Mouse (Mus musculus): ENCODE measurements around the gene Gng10.

Gene Gng10

DNA sequence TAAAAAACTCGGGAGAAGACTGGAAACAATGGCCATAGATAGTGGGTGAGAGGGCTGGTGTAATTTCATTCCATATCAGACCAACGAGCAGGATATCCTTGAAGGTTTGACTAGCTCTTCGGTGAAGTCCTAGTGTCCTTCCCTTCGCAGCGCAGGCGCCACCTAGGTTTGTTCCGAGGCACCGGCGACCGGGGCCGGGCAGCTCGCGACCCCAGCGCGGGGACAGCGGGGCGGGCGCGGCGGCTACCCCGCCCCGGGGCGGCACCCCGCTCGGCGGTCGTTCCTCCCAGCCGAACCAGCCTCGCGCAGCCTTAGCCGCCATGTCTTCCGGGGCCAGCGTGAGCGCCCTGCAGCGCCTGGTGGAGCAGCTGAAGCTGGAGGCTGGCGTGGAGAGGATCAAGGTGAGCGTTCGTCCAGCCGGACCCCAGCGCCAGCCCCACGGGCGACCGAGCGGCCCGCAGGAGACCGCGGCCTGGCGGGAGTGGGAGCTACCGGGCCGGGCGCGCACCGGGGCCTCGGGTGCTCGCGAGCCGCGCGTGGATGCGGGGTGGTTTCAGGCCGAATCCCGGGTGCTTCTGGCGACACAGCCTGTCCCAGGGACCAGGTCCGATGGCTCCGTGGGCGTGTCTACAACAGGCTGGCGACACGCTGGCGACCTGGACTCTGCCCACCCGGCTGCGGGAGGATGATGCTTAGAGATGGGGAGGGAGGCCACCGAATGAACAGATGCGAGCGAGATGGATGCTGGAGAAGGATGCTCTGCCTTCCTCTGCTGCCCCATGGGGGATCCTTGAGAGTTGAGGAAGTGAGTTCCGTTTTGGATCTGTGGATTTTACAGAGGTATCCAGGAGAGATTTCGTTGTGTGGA, at the start of gene Gng10:
Gene Gng10, plus strand, starts transcription at position 171 of the 868 bp plus-strand sequence.
- peak; percentile 37 for DNase-seq (ENCODE audit: low read depth, low spot score)

DNA sequence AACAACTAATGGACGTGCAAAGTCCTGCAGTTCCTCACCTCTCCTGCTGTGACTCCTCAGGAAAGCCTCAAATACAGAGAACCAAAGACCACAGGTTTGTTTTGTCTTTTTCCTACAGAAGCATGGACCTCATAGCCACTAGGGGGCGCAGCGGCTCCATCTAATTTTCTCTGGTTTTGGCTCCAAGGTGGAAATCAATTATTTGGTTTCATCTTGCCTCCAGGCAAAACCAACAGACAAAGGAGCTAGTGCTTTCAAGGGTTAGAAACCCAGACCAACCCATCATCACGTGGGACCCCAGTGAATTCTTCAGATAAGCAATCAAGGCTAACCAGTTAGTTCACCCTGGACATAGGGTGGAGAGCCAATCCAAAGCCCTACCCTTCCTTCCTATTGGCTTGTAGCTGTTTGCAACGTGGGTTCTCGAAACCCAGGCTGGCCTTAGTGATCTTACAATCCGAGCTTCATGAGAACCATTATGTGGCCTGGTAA, 49.7 kb upstream of the Gng10 start:
- DNase-seq (ENCODE audit: low read depth, low spot score) = peak; percentile 66

DNA sequence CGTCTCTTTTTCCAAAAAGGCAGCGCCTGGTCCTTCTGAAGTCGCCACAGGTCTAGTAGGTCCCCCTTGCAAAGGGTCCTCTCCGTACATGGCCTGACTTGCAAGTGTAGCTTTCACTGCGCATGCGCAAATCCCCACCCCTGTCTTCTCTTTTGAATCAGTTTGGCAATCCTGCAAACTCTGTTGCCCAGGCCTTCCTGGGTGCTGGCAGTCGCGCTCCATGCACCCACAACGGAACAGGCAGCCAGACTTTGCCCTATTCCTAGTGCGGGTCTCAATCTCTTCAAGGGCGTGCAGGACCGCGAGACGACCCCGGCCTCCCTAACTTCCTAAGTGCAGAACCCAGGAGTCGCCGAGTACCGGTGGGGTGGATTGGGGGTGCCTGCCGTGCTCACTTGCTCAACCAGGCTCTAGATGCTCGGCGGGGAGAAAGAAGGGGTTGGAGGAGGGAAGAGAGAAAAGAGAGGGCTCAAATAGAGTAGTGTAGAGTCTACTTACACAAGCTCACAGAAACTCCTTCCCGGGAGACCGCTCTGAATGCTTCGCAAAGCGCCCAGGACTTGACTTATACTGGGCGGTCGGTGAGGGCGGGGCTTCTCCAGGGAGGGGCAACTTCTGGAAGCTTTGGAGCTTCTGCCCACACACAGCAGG, 48.2 kb upstream of the Gng10 start, which contains the start of gene Ptgr1:
Gene Ptgr1, minus strand, starts transcription at position 580 of the 651 bp plus-strand sequence.
- peak; percentile 43 for DNase-seq (ENCODE audit: low read depth, low spot score)

DNA sequence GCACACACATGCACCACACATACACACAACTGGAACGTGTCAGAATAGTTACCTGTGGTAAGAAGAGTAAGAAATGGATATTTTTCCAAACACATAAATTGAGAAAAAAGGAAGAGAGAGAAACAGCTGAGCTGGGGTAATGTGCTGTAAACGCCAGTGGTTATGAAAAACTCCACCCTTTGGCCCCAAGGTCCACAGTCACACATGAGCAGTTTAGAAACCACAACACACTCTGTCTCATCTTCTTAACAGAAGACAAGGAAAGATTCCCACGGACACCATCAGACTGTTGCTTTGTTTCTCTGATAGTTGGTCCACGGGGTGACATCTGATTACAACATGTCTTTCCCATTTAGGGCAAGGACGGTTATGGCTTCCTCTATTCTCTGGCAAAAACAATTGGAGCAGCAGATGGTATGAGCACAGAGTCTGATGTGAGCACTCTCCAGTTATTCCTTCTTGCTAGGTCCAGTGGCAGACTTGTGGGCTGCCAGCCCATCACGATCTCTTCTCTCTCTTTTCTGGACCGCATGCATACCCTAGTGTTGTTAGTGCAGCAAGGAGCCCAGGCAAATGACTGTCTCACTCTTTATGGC, 45.5 kb upstream of the Gng10 start:
- no peak for DNase-seq (ENCODE audit: low read depth, low spot score)

DNA sequence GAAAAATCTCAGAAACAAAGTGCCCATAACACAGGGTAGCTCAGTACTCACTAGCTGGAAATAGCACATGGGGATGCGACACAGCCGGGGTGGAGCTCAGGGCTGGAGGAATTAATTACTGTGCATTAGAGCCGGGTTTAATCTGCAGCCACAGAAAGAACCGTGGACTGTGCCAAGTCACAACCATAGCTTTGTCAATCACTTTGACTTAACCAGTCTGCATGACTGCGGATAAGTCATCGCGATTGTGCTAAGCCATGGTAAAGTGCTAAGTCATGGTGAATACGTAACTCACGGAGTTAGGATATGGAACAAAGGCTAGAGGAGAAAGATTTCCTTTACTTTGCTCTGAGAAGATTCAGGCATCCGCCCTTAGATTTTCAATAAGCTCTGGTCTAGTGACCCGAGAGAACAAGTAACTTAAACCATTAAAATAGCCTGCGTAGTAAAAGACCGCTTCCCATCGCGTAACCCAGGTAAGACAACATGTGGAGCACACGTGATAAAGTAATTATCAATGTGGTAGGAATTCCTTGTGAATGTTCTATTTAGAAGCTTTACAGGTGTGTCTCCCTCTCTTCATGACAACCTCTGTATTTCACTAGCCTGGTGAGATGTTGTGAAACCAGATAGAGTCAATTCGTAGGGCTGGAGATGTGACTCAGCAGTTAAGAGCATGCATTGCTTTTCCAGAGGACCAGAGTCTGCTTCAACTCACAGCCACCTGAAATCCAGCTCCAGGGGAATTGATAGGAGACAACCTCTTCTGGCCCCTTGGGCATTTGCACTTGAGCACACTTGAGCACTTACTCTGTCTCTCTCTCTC, 44.1 kb upstream of the Gng10 start:
- peak; percentile 38 for DNase-seq (ENCODE audit: low read depth, low spot score)

DNA sequence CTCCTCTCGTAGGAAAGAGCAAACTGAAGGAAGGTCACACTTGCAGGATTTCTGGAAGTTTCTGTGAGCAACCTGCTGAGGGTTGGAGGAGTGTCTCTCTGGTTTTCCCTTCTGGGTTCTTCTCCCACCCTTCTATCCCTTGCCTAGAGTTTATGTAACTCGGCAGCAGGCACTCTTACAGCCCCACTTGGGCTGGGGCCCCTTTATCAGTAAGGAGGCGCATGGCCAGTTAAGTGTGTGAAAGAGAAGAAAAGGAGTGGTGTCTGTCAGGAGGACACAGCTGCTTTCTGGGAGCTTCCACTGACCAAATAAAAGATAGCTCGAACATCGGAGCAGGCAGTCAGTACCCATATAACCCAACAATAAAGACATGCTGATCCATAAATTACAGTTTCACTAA, 42.7 kb upstream of the Gng10 start:
- no peak for DNase-seq (ENCODE audit: low read depth, low spot score)

DNA sequence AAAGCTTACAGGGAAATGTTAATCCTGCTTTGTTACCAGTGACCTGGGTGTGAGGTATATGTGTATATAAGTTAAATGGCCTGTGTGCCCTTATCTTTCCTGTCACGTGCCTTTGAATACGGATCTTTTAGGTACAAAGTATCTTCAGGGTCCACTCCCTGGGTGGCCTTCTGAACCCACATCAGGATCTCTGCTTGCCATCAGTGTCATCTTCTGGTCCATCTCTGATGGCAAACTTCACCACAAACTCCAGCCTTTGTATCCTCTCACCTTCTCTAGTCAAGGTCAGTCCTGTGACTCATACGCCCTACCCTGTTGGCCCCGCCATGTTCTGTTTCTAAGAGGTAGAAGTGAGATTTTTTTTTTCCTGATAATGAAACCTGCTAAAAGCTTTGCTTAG, 40.1 kb upstream of the Gng10 start, which contains the start of gene Dnajc25:
Gene Dnajc25, plus strand, starts transcription at position 301 of the 400 bp plus-strand sequence.
- no peak for DNase-seq (ENCODE audit: low read depth, low spot score)

DNA sequence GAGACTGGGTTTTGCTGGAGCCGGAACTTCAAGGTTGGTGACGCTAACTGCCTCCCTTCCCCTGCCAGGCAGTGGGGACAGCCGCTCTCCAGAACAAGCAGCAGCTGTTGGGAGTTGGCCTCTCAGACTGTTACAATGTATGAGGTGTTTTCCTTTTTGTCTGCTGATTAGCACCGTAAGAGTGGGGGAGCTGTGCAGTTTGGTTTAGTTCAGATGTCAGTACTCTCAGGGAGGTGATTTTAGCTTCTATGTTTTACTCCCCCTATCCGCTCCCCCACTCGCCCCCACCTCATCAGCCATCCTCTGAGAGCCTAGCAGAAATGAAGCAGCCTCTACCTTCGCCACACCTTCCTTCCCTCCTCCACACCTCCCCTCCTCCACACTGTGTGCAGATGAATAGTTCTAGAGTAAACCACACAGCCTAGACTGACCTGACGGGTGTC, 39.6 kb upstream of the Gng10 start:
- DNase-seq (ENCODE audit: low read depth, low spot score) = no peak

DNA sequence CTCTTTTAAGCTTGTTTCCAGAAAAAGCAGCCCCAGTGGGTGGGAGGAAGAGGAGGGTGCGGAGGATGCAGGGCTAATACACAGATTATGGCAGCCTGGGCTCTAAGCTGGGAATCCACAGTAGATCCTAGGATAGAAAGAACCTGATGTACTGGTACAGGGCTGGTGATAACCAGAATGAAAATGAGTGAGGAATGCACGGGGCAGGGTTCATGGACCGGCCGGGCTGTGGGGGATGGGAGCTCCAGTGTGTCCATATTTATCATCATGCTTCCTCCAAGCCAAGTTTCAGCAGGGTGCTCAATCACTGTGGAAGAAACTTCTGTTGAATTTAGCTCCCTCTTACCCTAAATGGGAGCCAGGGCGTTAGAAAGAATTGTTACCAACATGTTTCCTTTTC, 37.8 kb upstream of the Gng10 start:
- no peak for DNase-seq (ENCODE audit: low read depth, low spot score)

DNA sequence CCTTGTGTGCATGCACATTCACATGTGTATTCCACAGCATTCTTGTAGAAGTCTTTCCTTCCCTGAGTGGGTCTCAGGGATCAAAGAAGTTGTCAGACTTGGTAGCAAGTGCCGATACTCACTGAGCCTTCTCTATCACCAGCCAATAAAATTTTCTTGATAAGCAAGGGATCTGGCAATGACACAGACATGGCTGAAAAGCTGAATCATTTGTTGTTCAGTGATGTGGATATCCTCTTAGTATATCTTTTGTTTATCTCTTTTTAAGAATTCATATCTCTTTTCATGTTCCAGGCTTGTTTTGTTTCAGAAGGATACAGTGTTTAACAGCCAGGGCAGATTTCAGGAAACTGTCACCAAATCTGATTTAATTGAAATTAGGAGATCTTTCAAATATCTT, 36.2 kb upstream of the Gng10 start:
- no peak for DNase-seq (ENCODE audit: low read depth, low spot score)

DNA sequence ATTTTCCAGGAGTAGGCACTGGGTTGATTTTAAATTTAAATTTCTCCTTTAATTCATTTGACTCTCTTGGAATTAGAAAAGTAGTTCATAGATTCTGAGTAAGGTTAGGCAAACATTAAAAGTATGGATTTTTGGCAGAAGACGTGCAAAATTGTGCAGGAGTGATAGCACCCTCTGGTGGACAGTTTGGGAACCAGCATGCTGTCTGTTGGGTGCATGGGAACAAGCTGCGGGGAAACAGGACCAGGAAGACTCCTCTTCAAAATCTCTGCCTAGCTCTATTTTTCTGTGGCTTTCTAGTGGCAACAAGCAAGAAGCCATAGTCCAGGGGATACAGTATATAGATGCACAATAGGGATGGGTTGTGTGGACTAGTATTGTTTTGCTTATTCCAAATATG, 35.2 kb upstream of the Gng10 start:
- peak; percentile 43 for DNase-seq (ENCODE audit: low read depth, low spot score)

DNA sequence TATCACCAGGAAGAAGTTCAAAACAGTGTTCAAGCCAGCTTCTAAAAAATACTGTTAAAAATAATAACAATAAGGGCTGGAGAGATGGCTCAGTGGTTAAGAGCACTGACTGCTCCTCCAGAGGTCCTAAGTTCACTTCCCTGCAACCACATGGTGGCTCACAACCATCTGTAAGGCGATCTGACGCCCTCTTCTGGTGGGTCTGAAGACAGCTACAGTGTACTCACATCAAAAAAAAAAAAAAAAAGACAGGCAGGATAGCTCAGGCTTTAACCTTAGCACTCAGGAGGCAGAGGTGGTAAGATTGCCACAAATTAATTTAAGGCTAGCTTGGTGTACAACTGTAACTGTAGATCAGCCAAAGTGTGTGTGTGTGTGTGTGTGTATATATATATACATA, 34.3 kb upstream of the Gng10 start:
- DNase-seq (ENCODE audit: low read depth, low spot score) = no peak

DNA sequence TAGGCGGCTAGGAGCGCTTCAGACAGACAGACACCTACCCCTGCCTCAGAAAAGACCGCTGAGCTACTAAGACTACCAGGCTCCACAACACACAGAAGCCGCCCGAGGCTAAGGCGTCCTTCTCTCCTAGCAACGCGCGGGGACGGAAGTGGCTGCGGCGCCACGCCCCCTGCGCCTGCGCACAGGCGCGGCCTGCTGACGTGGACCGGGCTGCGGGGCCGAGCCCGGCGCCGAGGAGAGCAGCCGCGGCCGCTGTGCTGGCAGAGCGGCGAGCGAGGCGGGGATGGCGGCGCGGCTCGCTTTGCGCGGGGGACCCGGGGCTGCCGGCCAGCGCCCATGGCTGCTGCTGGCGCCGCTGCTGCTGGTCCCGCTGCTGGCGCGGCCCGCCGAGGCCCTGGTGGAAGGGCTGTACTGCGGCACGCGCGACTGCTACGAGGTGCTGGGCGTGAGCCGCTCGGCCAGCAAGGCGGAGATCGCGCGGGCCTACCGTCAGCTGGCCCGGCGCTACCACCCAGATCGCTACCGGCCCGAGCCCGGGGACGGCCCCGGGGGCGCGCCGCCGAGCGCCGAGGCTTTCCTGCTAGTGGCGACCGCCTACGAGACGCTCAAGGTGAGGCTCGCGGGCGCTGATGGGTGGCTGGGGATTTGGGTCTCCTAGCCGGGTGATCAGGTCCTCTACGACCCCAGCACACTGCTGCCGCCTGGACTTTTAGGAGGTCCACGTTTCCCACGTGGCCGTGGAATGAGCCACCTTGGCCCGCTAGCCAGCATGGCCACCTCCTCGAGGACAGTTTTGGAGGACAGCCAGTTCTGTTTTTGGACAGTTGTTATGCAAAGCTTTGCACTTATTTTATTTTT, 31.7 kb upstream of the Gng10 start, which contains the start of gene Gm20503:
Gene Gm20503, plus strand, starts transcription at position 263 of the 858 bp plus-strand sequence.
- DNase-seq (ENCODE audit: low read depth, low spot score) = peak; percentile 89

DNA sequence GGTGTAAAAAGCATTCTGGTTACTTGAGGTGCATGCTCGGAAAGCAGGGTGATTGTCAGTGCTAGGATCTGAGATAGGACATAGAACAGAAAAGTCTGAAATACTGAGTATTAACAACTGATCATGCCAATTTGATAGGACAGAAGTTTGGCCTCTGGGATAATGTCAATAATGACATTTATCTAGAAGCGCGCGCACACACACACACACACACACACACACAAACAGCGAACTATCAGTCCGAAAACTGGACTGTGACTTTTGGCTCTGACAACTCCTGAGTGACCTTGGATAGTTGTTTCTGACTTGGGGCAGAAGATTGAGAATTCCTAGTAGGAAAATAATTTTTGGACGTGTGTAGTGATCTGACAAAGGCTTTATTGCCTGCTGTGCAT, 31.1 kb upstream of the Gng10 start:
- no peak for DNase-seq (ENCODE audit: low read depth, low spot score)

DNA sequence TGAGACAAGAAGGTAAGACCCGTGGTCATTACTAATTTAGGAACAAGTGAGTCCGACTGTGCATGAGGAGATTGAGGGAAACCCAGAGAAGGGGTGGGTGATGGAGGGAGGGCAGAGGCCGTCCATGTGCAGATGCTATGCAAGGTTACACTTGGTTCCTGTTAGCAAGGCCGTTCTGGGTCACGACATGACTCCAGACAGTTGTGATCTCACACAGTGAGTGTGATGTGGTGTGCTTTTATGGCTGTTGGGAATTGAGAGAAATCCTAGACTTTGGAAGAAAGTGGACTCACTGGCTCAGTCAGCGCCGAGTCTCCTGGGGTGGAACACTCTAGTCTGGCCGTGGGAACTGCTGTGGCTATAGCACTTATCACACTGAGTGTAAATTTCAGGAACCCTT, 28.7 kb upstream of the Gng10 start:
- no peak for DNase-seq (ENCODE audit: low read depth, low spot score)

DNA sequence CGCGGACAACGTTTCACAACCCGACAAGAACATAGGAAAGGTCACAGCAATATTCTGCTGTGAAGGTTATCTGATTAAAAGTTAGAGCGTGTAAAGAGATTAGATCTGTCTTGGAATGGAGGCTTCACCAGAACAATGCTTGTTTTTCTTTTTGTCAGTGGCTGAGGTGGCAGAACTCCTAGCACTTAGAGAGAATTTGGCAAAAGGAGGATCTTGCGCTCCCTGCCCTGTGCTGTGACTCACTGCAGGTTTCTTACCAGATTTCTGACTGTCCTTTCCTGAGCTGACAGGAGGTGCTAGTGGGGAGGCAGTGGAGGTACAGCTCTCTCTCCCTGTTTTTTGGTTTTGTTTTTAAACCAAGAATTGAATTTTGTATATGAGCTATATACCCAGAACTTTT, 27.9 kb upstream of the Gng10 start:
- no peak for DNase-seq (ENCODE audit: low read depth, low spot score)

DNA sequence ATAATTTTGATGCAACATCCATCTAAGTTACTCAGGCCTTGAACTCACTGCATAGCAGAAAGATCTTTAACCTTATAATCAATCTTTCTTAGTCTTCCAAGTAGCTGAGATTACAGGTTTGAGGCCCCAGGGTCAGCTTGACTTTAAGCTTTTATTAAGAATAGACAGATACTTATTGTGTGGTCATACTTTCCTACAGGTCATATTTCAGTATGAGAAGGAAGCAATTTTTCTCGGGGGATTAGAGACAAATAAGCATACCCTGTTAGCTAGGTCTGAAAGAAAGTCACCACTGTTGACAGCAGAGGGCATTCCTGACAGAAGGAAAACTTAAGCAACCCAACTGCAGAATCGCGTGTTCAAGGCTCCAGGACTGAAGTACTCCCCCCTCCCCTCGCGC, 26.9 kb upstream of the Gng10 start:
- no peak for DNase-seq (ENCODE audit: low read depth, low spot score)

DNA sequence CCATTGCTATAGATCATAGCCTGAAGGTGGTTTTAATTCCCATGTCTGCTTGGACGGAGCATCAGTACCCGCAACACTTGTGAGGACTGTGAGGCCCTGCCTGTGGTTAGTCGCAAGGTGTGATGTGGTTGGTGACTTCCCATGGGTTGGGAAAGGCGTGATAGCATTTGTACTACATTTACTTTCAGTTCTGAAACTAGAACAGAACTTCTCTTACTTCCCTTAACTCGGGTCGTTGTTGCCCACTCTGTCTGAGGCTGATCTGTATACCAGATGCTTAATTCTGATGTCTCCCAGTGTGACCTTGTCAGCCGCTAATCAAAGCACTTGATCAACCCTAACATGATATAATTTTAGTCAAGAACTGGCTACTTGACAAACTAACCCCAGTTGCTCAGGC, 25.7 kb upstream of the Gng10 start:
- DNase-seq (ENCODE audit: low read depth, low spot score) = no peak

DNA sequence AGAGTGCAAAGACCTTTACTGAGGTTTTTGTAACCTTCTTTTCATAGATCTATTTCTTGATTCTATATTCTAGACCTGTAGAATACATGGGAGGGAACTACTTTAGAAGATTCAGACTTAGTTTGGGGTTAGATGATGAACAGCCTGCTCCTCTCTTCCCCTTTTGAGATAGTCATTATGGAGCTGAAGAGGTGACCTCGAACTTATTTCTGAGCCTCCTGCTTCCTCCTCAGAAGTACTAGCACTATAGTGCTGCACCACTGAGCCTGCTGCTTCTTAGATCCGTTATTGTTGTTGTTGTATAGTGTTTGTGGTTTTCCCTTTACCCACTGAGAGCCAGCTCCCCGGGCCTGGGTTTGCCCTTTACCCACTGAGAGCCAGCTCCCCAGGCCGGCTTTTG, 25.2 kb upstream of the Gng10 start:
- no peak for DNase-seq (ENCODE audit: low read depth, low spot score)

DNA sequence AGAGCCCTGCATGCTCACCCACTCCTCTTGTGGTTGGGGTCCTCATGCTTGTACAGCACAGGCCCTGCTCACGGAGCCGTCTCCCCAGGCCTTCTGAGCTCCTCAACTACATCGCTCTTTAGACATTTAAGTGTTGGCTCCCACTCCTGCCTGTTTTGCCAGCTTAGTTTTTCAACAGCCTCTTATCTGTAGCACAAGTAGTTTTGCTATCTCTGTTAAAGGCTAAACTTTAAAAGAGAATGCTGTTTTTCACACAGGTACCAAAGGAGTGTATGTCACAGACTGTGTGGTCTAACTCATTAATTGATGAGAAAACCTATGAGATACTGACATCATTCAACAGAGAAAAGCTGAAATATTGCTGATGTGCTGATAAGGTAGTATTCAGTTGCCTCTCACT, 23.4 kb upstream of the Gng10 start:
- no peak for DNase-seq (ENCODE audit: low read depth, low spot score)
